Mouse (Mus musculus): ENCODE measurements around the gene Tmprss11c.

- TF ChIP-seq CTCF (IDR thresholded peaks at IDR 0.05; ENCODE audit: control insufficient read depth, insufficient read depth, insufficient replicate concordance, low read depth, low read length) (no peak), POLR2A (IDR thresholded peaks at IDR 0.05; ENCODE audit: control insufficient read depth, low read depth, low read length) (no peak)
These were observed 98.8 kb downstream of the Tmprss11c start for GRCm38 (mm10) chr5:86190290-86190689.

Data from testis, adult 2 months (tissue).